Mouse (Mus musculus) cerebellum, adult 8-10 months (tissue): Measurements from ENCODE around the gene Tbcel.

Source experiments
- DNase-seq: peaks from one replicate; pipeline ENCODE4 v3.0.0; 2022

The Tbcel gene

DNA sequence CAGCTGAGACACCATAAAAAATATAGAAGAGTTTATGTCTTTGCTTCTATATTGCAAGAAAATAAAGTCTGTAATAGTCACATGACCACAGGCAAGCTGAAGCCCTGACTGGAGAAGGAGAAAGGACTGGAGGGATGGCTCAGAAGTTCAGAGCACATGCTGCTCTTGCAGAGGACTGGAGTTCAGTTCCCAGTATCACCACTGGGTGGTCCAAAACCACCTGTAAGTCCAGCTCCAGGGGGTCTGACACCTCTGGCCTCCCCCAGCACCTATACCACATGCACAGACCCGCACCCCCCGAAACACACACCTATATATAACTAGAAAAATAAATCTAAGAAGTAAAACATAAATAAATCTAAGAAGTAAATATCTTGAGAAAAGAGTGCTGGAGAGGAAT lies 75.5 kb downstream of the Tbcel start:
- DNase-seq = no peak

DNA sequence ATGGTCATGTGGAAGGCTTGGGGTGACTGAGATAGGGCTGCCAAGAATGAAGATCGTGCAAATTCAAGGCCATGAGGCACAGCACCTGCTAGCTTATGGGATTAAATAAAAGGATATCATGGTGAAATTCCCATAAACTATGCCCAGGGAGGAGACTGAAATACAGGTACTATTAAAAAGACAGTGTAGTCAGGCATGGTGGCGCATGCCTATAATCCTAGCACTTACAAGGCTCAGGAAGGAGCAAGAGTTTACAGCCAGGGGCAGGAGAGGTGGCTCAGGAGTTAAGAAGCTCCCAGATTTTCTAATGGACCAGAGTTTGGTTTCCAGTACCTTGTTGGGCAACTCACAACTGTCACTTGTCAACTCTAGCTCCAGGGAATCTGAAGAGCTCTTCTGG lies 76.0 kb downstream of the Tbcel start:
- no peak for DNase-seq

GRCm38 (mm10) chr9:42428060-42428924 lies 79.3 kb downstream of the Tbcel start:
- peak; percentile 33 for DNase-seq

DNA sequence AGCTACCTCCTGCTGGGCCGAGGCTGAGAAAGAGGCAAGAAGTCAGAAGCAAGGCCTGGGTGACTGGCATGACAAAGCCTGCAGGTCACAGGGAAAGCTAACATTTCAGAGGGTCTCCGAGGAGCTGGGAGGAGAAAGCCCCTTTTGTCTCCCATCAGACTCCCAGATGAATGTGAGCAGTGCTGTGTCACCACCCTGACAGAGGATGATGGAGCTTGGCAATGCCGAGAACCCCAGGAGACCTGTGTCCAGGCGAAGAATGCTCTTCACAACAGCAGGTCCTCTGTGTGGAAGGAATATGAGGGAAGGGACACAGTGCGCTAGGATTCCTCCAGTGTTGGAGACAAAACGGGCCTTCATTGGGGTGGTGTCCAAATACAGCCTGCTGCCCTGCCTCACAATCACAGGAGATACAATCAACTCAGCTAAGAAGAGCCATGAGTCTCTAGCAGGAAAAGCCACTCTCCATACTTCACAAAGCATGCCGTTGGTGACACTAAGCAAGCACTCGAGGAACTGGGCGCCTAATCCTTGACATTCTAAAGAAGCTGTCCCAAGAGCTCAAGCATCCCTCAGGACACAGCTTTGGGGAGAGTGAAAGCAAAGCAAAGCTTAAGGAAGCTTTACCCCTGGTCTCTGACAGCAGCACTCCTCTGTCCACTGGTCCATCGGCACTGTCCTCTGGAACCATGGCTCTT lies 80.8 kb downstream of the Tbcel start:
- DNase-seq = no peak

GRCm38 (mm10) chr9:42423649-42424048 lies 84.0 kb downstream of the Tbcel start:
- DNase-seq = no peak

GRCm38 (mm10) chr9:42419687-42420086 lies 87.9 kb downstream of the Tbcel start:
- no peak for DNase-seq

DNA sequence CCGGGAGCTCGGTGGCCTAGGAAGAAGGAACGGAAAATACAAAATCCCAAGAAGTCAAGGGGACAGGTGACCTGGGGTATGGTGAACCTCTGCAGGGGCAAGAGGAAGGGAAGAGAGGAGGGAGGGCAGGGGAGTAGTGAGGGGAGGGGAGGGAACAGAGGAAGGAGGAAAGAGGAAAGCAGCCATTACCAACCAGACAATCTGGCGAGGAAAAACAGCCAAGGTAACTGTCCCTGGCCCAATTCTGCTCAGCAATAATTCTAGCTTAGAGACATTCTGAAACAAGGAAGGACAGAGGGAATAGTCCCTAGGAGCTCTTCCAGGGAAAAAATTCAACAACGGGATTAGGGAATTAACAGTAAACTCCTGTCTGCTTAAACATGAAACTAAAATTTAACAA lies 88.8 kb downstream of the Tbcel start:
- DNase-seq = no peak

- DNase-seq = no peak
These were observed 90.2 kb downstream of the Tbcel start for GRCm38 (mm10) chr9:42417352-42417952.

- DNase-seq = no peak
These were observed 92.4 kb downstream of the Tbcel start for GRCm38 (mm10) chr9:42415184-42415583.

GRCm38 (mm10) chr9:42413345-42413744 lies 94.3 kb downstream of the Tbcel start:
- no peak for DNase-seq

DNA sequence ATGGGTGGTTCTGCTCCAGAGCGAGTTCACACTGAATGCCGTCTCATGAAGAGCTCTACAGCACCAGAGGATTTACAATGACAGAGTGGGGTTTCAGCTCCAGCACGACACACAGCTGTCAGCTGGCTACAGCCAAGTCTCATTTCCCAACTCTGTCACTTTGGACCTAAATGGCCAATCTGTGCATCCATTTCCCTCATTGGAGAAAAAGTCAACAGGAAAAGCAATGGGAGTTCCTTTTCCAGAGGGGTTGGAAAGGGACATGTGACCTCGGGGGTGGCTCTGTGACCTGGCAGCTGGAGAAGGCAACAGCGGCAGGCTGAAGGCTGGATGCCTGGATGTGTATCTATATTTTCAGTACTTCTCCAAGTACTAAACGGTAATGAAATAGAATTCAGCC lies 96.3 kb downstream of the Tbcel start:
- DNase-seq = no peak

GRCm38 (mm10) chr9:42405736-42406135 lies 101.9 kb downstream of the Tbcel start:
- no peak for DNase-seq

GRCm38 (mm10) chr9:42401486-42401885 lies 106.1 kb downstream of the Tbcel start:
- no peak for DNase-seq

- DNase-seq = no peak
These were observed 107.8 kb downstream of the Tbcel start, which contains the start of gene Tecta for GRCm38 (mm10) chr9:42399829-42400228. Tecta (minus strand) TSS chr9:42399929.

GRCm38 (mm10) chr9:42396141-42396540 lies 111.5 kb downstream of the Tbcel start:
- DNase-seq = no peak

GRCm38 (mm10) chr9:42394903-42395302 lies 112.7 kb downstream of the Tbcel start:
- no peak for DNase-seq

DNA sequence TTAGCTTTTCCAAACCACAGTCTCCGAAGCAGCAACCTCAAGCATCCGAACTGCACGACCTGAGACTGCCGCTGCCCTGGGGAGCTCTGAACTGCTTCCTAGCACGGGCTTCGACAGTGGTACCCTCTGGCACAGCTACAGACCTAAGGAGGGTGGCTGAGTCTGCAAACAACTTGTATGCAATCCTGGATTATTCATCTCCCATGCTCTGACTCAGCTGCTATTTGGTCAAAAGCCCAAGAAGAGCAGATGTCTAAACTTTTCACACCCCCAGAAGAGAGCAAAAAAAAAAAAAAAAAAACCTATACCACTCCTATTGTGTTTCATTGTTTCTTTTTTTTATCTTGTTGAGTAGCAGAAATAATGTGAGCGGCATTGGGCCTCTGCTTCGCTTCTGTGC lies 113.3 kb downstream of the Tbcel start:
- DNase-seq = no peak

- DNase-seq = no peak
These were observed 114.7 kb downstream of the Tbcel start for GRCm38 (mm10) chr9:42392927-42393326.

- DNase-seq = no peak
These were observed 119.1 kb downstream of the Tbcel start for GRCm38 (mm10) chr9:42388490-42388889.

GRCm38 (mm10) chr9:42387038-42387437 lies 120.6 kb downstream of the Tbcel start:
- no peak for DNase-seq

GRCm38 (mm10) chr9:42385656-42386055 lies 122.0 kb downstream of the Tbcel start:
- DNase-seq = no peak

- DNase-seq = no peak
These were observed 124.8 kb downstream of the Tbcel start for GRCm38 (mm10) chr9:42382628-42383347.

DNA sequence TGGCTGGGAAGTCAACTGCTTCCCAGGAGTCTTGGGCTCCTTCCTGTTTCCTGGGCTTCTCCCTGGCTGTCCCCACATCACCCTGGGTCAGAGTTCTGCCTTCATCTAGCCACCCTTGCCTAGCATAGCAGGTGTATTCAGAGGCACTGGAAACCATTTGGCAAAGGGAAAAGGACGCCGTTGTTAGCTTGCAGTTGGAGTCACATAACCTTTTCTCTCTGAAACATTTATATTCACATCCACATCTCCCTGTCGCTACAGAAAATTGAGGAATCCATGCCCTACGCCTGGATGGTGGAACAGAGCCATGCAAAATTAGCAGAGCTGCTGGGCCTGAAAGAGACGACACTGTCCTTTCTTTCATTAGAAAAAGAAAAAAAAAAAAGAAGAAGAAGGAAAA lies 125.5 kb downstream of the Tbcel start:
- DNase-seq = no peak
